Mouse (Mus musculus) stomach, embryonic 15.5 days (tissue): ENCODE data around the gene Adipor1. TPM values are rescaled to one million over a fixed set of nuclear protein-coding genes. Genes with fewer than 3 reads are reported as not detected.
A peak's percentile ranks its signal among the peaks of the same experiment; 100 is the strongest.
"Not testable (repeated sequence)": the region's sequence is repeated elsewhere in the genome, so short reads cannot be mapped to it uniquely, and the experiment has no call there.

Source experiments
- ATAC-seq: fragments of 200-750 bp; cut with Nextera tagmentation; 2 replicates; pipeline ENCODE4 v1.8.0; 2017; ENCODE audit warnings: low read depth, moderate number of reproducible peaks, moderate TSS enrichment; ENCODE audit not compliant: insufficient read depth, low FRiP score
- H3K27ac ChIP-seq: fragments of 300-500 bp; sonication (generic); 2 replicates; pipeline ENCODE4 v1.5.1; 2015; ENCODE audit warnings: mild to moderate bottlenecking, inconsistent platforms
- H3K27me3 ChIP-seq: fragments of 300-500 bp; sonication (generic); replicated peaks from 2 replicates; pipeline ENCODE4 v1.6.1; 2015; ENCODE audit warnings: inconsistent platforms
- H3K36me3 ChIP-seq: fragments of 300-500 bp; sonication (generic); 2 replicates; pipeline ENCODE4 v1.6.1; 2015; ENCODE audit warnings: inconsistent platforms
- H3K4me1 ChIP-seq: fragments of 300-500 bp; sonication (generic); 2 replicates; pipeline ENCODE4 v1.6.1; 2015; ENCODE audit warnings: inconsistent platforms
- H3K4me2 ChIP-seq: fragments of 300-500 bp; sonication (generic); 2 replicates; pipeline ENCODE4 v1.6.1; 2015; ENCODE audit warnings: mild to moderate bottlenecking, inconsistent platforms
- H3K4me3 ChIP-seq: fragments of 300-500 bp; sonication (generic); replicated peaks from 2 replicates; pipeline ENCODE4 v1.5.1; 2015; ENCODE audit warnings: inconsistent platforms
- H3K9ac ChIP-seq: fragments of 300-500 bp; sonication (generic); 2 replicates; pipeline ENCODE4 v1.6.1; 2015; ENCODE audit warnings: inconsistent platforms
- H3K9me3 ChIP-seq: fragments of 300-500 bp; sonication (generic); 2 replicates; pipeline ENCODE4 v1.6.1; 2016; ENCODE audit warnings: inconsistent platforms
- WGBS: fragments of 180-500 bp; shearing (Covaris S2); methylation state at CpG from one replicate; pipeline ENCODE4 v1.1.7; 2015; 5-methylcytosine and 5-hydroxymethylcytosine counted together
- polyA plus RNA-seq: library from polyadenylated mRNA; unstranded; fragments of >200 nt; fragmentation: Nextera tagmentation; extraction: Ambion mirVana; gene quantifications from 2 replicates; pipeline ENCODE4 v1.2.1, GENCODE M21; 2015

Adipor1 gene
- polyA plus RNA-seq, 1 experiment from 2014 or later: 93.6 TPM

- H3K27me3 ChIP-seq: no peaks in the 10 kb centered on the region
- WGBS: 66% methylated on average over 5 of the region's 5 CpGs
- no peak overlapping the region for H3K9ac ChIP-seq
- peaks cover 56% of the 10 kb centered on the region for H3K36me3 ChIP-seq
- no peaks in the 10 kb centered on the region for H3K4me1 ChIP-seq
- H3K9me3 ChIP-seq: no peaks in the 10 kb centered on the region
- H3K4me3 ChIP-seq: no peak overlapping the region
- H3K27ac ChIP-seq: no peak overlapping the region
- H3K4me2 ChIP-seq: no peak overlapping the region
- ATAC-seq: peak; percentile 98
Observed at GRCm38 (mm10) chr1:134426289-134426688, 11.1 kb downstream of the Adipor1 start.

DNA sequence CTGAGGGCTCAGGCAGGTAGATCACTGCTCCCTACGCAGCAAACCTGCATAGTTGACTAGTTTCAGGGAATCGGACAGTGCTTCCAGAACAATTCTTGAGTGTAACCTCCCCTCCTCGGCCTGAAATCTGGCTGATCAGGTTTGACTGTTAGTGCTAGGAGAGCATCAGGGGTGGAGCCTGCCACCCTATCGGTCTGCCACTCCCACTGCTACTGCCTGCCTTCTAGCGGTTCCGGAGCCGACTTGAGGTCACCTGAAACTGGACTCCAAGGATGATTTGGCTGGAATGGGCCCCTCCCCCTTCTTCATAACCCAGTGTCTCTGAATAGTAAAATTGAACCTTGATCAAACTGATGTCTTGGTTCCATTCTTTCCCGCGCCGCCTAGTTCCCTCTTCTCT, 17.8 kb downstream of the Adipor1 start:
- H3K4me3 ChIP-seq: no peak overlapping the region
- no peak for ATAC-seq
- 71% methylated on average over 10 of the region's 10 CpGs for WGBS
- no peak overlapping the region for H3K4me2 ChIP-seq
- H3K4me1 ChIP-seq: no peaks in the 10 kb centered on the region
- H3K9ac ChIP-seq: no peak overlapping the region
- no peaks in the 10 kb centered on the region for H3K27me3 ChIP-seq
- no peak overlapping the region for H3K27ac ChIP-seq
- H3K36me3 ChIP-seq: peaks cover 29% of the 10 kb centered on the region
- no peaks in the 10 kb centered on the region for H3K9me3 ChIP-seq

- Histone ChIP-seq H3K4me1 (no peaks in the 10 kb centered on the region), H3K9ac (no peak overlapping the region), H3K36me3 (peaks cover 26% of the 10 kb centered on the region), H3K4me2 (no peak overlapping the region), H3K27me3 (no peaks in the 10 kb centered on the region), H3K4me3 (no peak overlapping the region), H3K9me3 (no peaks in the 10 kb centered on the region), H3K27ac (no peak overlapping the region)
- WGBS: 90% methylated on average over 4 of the region's 4 CpGs
- no peak for ATAC-seq
Observed at GRCm38 (mm10) chr1:134433473-134433872, 18.3 kb downstream of the Adipor1 start.

DNA sequence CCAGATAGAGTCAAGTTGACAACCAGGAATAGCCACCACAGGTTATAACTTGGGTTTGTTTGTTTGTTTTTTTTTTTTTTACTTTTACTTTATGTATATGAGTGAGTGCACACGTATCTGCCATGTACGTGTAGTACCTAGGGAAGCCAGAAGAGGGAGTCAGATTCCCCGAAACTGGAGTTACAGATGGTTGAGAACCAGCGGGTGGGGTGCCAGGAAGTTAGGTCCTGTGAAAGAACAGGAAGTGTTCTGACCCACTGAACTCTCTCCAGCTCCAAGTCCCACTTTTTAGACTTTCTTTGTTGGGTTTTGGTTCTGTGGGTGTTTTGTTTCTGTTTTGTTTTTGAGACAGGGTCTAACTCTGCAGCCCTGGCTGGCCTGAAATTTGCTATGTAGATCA, 20.2 kb downstream of the Adipor1 start:
- Histone ChIP-seq H3K9me3 (no peaks in the 10 kb centered on the region), H3K4me3 (no peak overlapping the region), H3K27me3 (no peaks in the 10 kb centered on the region), H3K9ac (no peak overlapping the region), H3K4me2 (no peak overlapping the region), H3K27ac (no peak overlapping the region), H3K4me1 (no peaks in the 10 kb centered on the region), H3K36me3 (peaks cover 20% of the 10 kb centered on the region)
- WGBS: 29% methylated on average over 4 of the region's 4 CpGs
- ATAC-seq: no peak

- 77% methylated on average over 6 of the region's 6 CpGs for whole genome bisulfite sequencing
- Histone ChIP-seq H3K4me3 (no peak overlapping the region), H3K36me3 (no peaks in the 10 kb centered on the region), H3K4me1 (no peaks in the 10 kb centered on the region), H3K27me3 (no peaks in the 10 kb centered on the region), H3K9ac (no peak overlapping the region), H3K9me3 (no peaks in the 10 kb centered on the region), H3K4me2 (no peak overlapping the region), H3K27ac (no peak overlapping the region)
- ATAC-seq: no peak
Observed at GRCm38 (mm10) chr1:134440437-134440836, 25.3 kb downstream of the Adipor1 start.

DNA sequence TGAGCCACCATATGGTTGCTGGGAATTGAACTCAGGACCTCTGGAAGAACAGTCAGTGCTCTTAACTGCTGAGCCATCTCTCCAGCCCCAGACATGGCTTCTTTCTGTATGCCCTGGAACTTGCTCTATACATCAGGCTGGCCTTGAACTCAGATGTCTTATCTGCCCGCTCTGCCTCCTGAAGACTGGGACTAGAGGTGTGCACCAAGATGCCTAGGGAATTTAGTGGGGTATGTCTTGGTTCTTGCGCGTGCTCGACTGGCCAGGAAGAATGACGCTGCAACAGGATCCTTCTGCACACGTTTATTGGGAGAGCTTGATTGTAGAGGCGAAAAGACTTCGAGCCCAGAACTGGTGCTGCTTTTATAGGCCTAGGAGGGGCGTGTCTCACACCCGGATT, 26.6 kb downstream of the Adipor1 start:
- H3K36me3 ChIP-seq, H3K9ac ChIP-seq, H3K27me3 ChIP-seq, H3K27ac ChIP-seq, H3K4me2 ChIP-seq, H3K4me1 ChIP-seq, H3K4me3 ChIP-seq, ATAC-seq, H3K9me3 ChIP-seq: not testable (repeated sequence)
- WGBS: 91% methylated on average over 8 of the region's 10 CpGs

DNA sequence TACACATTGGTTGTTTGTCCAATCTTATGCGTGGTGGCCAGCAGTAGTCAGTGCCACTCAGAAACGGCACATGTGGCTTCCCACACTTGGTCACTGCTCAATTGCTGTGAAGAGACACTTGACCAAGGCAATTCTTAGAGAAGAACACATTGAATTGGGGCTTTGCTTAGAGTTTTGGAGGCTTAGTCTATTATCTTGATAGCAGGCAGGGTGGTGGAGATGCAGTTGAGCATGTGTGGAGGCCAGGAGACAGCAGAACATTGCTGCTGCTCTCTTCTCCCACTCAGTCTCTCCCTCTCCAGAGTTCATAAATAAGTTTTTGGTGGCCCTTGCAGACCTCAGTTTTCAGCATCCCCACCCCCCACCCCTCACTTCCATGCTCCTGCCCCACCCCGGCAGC, 27.2 kb downstream of the Adipor1 start:
- Histone ChIP-seq H3K9me3 (no peaks in the 10 kb centered on the region), H3K4me3 (no peak overlapping the region), H3K27ac (no peak overlapping the region), H3K9ac (no peak overlapping the region), H3K4me1 (no peaks in the 10 kb centered on the region), H3K36me3 (no peaks in the 10 kb centered on the region), H3K27me3 (no peaks in the 10 kb centered on the region), H3K4me2 (no peak overlapping the region)
- ATAC-seq: no peak
- WGBS: 89% methylated on average over 3 of the region's 3 CpGs

DNA sequence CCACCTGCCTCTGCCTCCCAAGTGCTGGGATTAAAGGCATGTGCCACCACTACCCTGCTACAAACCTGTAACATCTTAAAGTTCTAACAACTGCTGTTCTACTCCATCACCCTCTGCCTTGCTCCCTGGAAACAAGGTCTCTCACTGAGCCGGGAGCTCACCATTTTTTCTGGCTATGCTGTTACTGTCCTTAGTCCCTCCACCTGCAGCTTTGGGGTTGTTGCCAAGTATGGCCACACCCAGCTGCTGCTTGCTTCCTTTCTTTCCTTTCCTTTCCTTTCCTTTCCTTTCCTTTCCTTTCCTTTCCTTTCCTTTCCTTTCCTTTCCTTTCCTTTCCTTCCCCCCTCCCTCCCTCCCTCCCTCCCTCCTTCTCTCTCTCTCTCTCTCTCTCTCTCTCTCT, 28.1 kb downstream of the Adipor1 start:
- H3K4me2 ChIP-seq, H3K36me3 ChIP-seq, ATAC-seq, H3K4me3 ChIP-seq, H3K9me3 ChIP-seq, H3K4me1 ChIP-seq, H3K27me3 ChIP-seq, H3K27ac ChIP-seq, H3K9ac ChIP-seq: not testable (repeated sequence)
- 84% methylated on average over 1 of the region's 1 CpGs for WGBS

GRCm38 (mm10) chr1:134445418-134445817, 30.2 kb downstream of the Adipor1 start:
- 90% methylated on average over 2 of the region's 2 CpGs for WGBS

DNA sequence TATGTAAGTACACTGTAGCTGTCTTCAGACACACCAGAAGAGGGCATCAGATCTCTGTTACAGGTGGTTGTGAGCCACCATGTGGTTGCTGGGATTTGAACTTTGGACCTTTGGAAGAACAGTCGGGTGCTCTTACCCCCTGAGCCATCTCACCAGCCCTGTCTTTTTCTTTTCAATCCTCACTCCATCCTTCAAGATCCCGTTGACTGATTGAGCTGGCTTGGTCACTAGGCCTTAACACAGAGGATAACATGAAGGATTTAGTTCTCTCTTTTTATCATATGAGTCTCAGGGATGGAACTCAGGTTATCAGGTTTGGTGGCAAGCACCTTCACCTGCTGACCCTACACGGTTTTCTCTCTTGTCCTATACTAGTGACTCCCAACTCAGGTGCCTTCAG, 33.4 kb downstream of the Adipor1 start:
- not testable (repeated sequence) for H3K9me3 ChIP-seq, H3K4me3 ChIP-seq, H3K27ac ChIP-seq, H3K4me2 ChIP-seq, H3K27me3 ChIP-seq, H3K9ac ChIP-seq, H3K4me1 ChIP-seq, ATAC-seq, H3K36me3 ChIP-seq
- 63% methylated on average over 3 of the region's 3 CpGs for WGBS

More at GRCm38 (mm10) chr1:134445418-134445817, 30.2 kb downstream of the Adipor1 start:
- no peak for ATAC-seq
- H3K4me2 ChIP-seq: no peak overlapping the region
- no peaks in the 10 kb centered on the region for H3K36me3 ChIP-seq
- H3K4me3 ChIP-seq: no peak overlapping the region
- H3K4me1 ChIP-seq: no peaks in the 10 kb centered on the region
- no peak overlapping the region for H3K27ac ChIP-seq
- no peaks in the 10 kb centered on the region for H3K9me3 ChIP-seq
- H3K27me3 ChIP-seq: no peaks in the 10 kb centered on the region
- H3K9ac ChIP-seq: no peak overlapping the region

GRCm38 (mm10) chr1:134450201-134450600, 35.0 kb downstream of the Adipor1 start:
- H3K4me2 ChIP-seq: no peak overlapping the region
- no peaks in the 10 kb centered on the region for H3K36me3 ChIP-seq
- no peak overlapping the region for H3K9ac ChIP-seq
- H3K9me3 ChIP-seq: no peaks in the 10 kb centered on the region
- H3K27me3 ChIP-seq: no peaks in the 10 kb centered on the region
- ATAC-seq: no peak
- H3K4me1 ChIP-seq: no peaks in the 10 kb centered on the region
- no peak overlapping the region for H3K27ac ChIP-seq
- H3K4me3 ChIP-seq: no peak overlapping the region
- 77% methylated on average over 4 of the region's 4 CpGs for WGBS

DNA sequence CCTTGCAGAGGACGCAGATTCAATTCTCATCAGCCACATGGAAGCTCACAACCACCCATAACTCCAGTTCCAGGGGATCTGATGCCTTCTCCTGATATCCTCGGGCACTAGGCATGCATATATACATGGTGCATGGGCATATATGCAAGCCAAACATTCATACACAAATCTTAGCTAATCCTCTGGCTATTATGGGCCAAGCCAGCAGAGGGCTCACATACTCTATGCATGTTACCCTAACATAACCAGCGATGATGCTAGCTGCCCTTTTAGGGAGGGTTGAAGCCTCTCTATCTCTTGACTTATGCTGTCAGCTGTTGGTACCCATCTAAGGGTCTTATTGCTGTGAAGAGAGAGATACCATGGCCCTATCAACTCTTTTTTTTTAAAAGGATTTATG, 35.8 kb downstream of the Adipor1 start:
- peaks cover 2% of the 10 kb centered on the region; the same call in 1 of the 2 replicates for H3K4me1 ChIP-seq
- H3K9ac ChIP-seq: no peak overlapping the region
- ATAC-seq: no peak
- no peaks in the 10 kb centered on the region for H3K27me3 ChIP-seq
- H3K9me3 ChIP-seq: no peaks in the 10 kb centered on the region
- H3K27ac ChIP-seq: no peak overlapping the region
- 44% methylated on average over 3 of the region's 3 CpGs for WGBS
- no peak overlapping the region for H3K4me2 ChIP-seq
- H3K4me3 ChIP-seq: no peak overlapping the region
- no peaks in the 10 kb centered on the region for H3K36me3 ChIP-seq
